14 mouse cellular contexts compared by ENCODE assay signal in the genomic region with DNA sequence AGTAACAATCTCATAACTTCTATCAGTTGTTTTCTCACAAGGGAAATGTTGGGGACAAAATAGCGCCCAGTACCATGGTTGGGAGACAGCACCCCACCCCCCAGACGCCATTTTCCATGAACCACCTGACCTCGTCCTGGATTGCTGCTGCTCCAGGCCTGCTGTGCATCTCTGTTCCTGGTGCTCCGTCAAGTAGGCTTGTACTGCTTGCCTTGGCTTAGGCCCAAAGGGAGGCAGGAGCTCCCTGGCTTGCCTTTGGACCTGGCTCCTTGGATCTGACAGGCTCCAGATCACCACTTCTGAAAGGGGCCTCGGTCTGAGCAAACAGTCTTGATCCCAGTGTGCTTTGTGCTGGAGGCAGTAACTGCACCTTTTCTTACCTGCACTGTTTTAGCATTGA. TPM values are rescaled to one million over a fixed set of nuclear protein-coding genes. Genes with fewer than 3 reads are reported as not detected.
DNase-seq lines count a peak whose midpoint lies in the region; ATAC-seq and TF ChIP-seq lines count a peak whose summit lies in the region.
"Had no signal": no experiment of that assay in that cellular context is flagged by ENCODE, and none has a peak within 500 bp of the region (broad histone marks: within the 10 kb centered on the region; RNA-seq: fewer than 3 reads in every experiment).

No protein-coding gene starts in this region.

- H3K9ac ChIP-seq in kidney, embryonic 15.5 days, result no peak overlapping the region
- H3K9ac ChIP-seq in liver, postnatal 0 days (replicated peaks), result no peak overlapping the region
- no peak overlapping the region for H3K9ac ChIP-seq in forebrain, embryonic 16.5 days (replicated peaks; ENCODE audit: low read depth, low read length)

- no peak for ATAC-seq in kidney, embryonic 15.5 days (replicated peaks; ENCODE audit: low FRiP score)
- ATAC-seq in liver, postnatal 0 days, result no peak
- no peak for ATAC-seq in forebrain, embryonic 16.5 days
- ATAC-seq: activated CD4-positive, CD25-positive, alpha-beta regulatory T cell, adult 4 months had no signal

- no peak for TF ChIP-seq EP300 in liver, postnatal 0 days (IDR thresholded peaks at IDR 0.05; ENCODE audit: low read depth)

- 72% methylated on average over 5 of the region's 5 CpGs for WGBS in kidney, embryonic 15.5 days
- 83% methylated on average over 5 of the region's 5 CpGs for WGBS in heart, embryonic 10.5 days
- 84% methylated on average over 5 of the region's 5 CpGs for WGBS in liver, postnatal 0 days (ENCODE audit: insufficient replicate concordance)
- WGBS in forebrain, embryonic 16.5 days, result 87% methylated on average over 5 of the region's 5 CpGs

- H3K36me3 ChIP-seq in kidney, embryonic 15.5 days, result peaks cover 69% of the 10 kb centered on the region
- peaks cover 70% of the 10 kb centered on the region for H3K36me3 ChIP-seq in heart, embryonic 10.5 days
- H3K36me3 ChIP-seq in liver, postnatal 0 days (replicated peaks; ENCODE audit: insufficient read depth, low read length), result peaks cover 49% of the 10 kb centered on the region
- H3K36me3 ChIP-seq in forebrain, embryonic 16.5 days (ENCODE audit: control insufficient read depth, insufficient read depth), result peaks cover 20% of the 10 kb centered on the region

- no peak overlapping the region for H3K4me2 ChIP-seq in kidney, embryonic 15.5 days
- no peak overlapping the region for H3K4me2 ChIP-seq in liver, postnatal 0 days (ENCODE audit: low read depth, low read length)
- no peak overlapping the region for H3K4me2 ChIP-seq in forebrain, embryonic 16.5 days (ENCODE audit: low read length)

- H3K4me3 ChIP-seq in kidney, embryonic 15.5 days (replicated peaks), result no peak overlapping the region
- no peak overlapping the region for H3K4me3 ChIP-seq in heart, embryonic 10.5 days
- no peak overlapping the region for H3K4me3 ChIP-seq in liver, postnatal 0 days (ENCODE audit: low read depth, low read length)
- no peak overlapping the region for H3K4me3 ChIP-seq in forebrain, embryonic 16.5 days (replicated peaks; ENCODE audit: low read length)
- H3K4me3 ChIP-seq: myocyte had no signal

- H3K9me3 ChIP-seq in kidney, embryonic 15.5 days (replicated peaks), result no peaks in the 10 kb centered on the region
- no peaks in the 10 kb centered on the region for H3K9me3 ChIP-seq in heart, embryonic 10.5 days
- H3K9me3 ChIP-seq in liver, postnatal 0 days (ENCODE audit: low read length), result no peaks in the 10 kb centered on the region
- no peaks in the 10 kb centered on the region for H3K9me3 ChIP-seq in forebrain, embryonic 16.5 days (ENCODE audit: control insufficient read depth, low read length)

- no peak overlapping the region for H3K27ac ChIP-seq in kidney, embryonic 15.5 days
- peak overlapping the region; percentile 22; the same call in 1 of the 2 replicates for H3K27ac ChIP-seq in heart, embryonic 10.5 days
- H3K27ac ChIP-seq in liver, postnatal 0 days (ENCODE audit: low read depth), result no peak overlapping the region
- no peak overlapping the region for H3K27ac ChIP-seq in forebrain, embryonic 16.5 days (ENCODE audit: low read length)

- no peaks in the 10 kb centered on the region for H3K27me3 ChIP-seq in kidney, embryonic 15.5 days
- no peaks in the 10 kb centered on the region for H3K27me3 ChIP-seq in heart, embryonic 10.5 days (ENCODE audit: insufficient read depth, poor library complexity, severe bottlenecking)
- H3K27me3 ChIP-seq in liver, postnatal 0 days (ENCODE audit: insufficient read depth, low read length), result no peaks in the 10 kb centered on the region
- H3K27me3 ChIP-seq in forebrain, embryonic 16.5 days (replicated peaks; ENCODE audit: control insufficient read depth, insufficient read depth, low read length), result no peaks in the 10 kb centered on the region
- H3K27me3 ChIP-seq: CH12.LX had no signal

- DNase-seq in kidney, adult 11 months, result peak; percentile 57
- DNase-seq in heart, embryonic 10.5 days (ENCODE audit: low spot score), result no peak
- DNase-seq in kidney, adult 9 months, result peak; percentile 55
- DNase-seq in lung, postnatal 4 days, result peak; percentile 39 to 77
- DNase-seq in layer of hippocampus, postnatal 25 days (ENCODE audit: extremely low spot score in 1 of 2, low spot score in 1 of 2), result no peak
- DNase-seq in liver, postnatal 0 days, result no peak
- DNase-seq: gastrocnemius, postnatal 25 days; left cerebral cortex, postnatal 4 days; right cerebral cortex, adult 18-20 months had no signal

- peaks cover 23% of the 10 kb centered on the region for H3K4me1 ChIP-seq in kidney, embryonic 15.5 days
- H3K4me1 ChIP-seq in heart, embryonic 10.5 days, result peaks cover 44% of the 10 kb centered on the region
- peaks cover 37% of the 10 kb centered on the region for H3K4me1 ChIP-seq in liver, postnatal 0 days (ENCODE audit: insufficient read depth)
- no peaks in the 10 kb centered on the region for H3K4me1 ChIP-seq in forebrain, embryonic 16.5 days (replicated peaks; ENCODE audit: control insufficient read depth, insufficient read depth, low read length)

- no peak for TF ChIP-seq CTCF in liver, postnatal 0 days (IDR thresholded peaks at IDR 0.05; ENCODE audit: low read depth)

RNA-seq across cellular contexts. Expression of a gene that starts 7.7 kb away (rescaled TPM):
- 142 and 157 TPM in 2 replicates for polyA plus RNA-seq in kidney, embryonic 15.5 days (2015; fragmentation: Nextera tagmentation; extraction: Ambion mirVana)
- 193 and 205 TPM in 2 replicates for polyA plus RNA-seq in heart, embryonic 10.5 days (2016; fragmentation: Nextera tagmentation; extraction: Ambion mirVana)
- 10 to 100 TPM; 45.2 to 55.3 TPM for total RNA-seq in layer of hippocampus, postnatal 25 days (2021)
- polyA plus RNA-seq in liver, postnatal 0 days (2015; fragmentation: Nextera tagmentation; extraction: Ambion mirVana), result 92.7 and 97.5 TPM in 2 replicates
- polyA plus RNA-seq in forebrain, embryonic 16.5 days (2015; fragmentation: Nextera tagmentation; extraction: Ambion mirVana), result 133 and 135 TPM in 2 replicates

RNA-seq across cellular contexts. Expression of a gene that starts 59.4 kb away (rescaled TPM):
- 50.0 and 57.3 TPM in 2 replicates for polyA plus RNA-seq in kidney, embryonic 15.5 days (2015; fragmentation: Nextera tagmentation; extraction: Ambion mirVana)
- 40.3 and 43.8 TPM in 2 replicates for polyA plus RNA-seq in heart, embryonic 10.5 days (2016; fragmentation: Nextera tagmentation; extraction: Ambion mirVana)
- 10 to 100 TPM; 65.6 to 86.5 TPM for total RNA-seq in layer of hippocampus, postnatal 25 days (2021)
- polyA plus RNA-seq in liver, postnatal 0 days (2015; fragmentation: Nextera tagmentation; extraction: Ambion mirVana), result 7.9 and 8.6 TPM in 2 replicates
- polyA plus RNA-seq in forebrain, embryonic 16.5 days (2015; fragmentation: Nextera tagmentation; extraction: Ambion mirVana), result 56.3 and 60.7 TPM in 2 replicates

Comparison
In these comparisons a context has a peak if more than half of its experiments do, and no peak if none do; other contexts are left out.
1. DNase-seq: peak in kidney, adult 11 months (single experiment), kidney, adult 9 months (single experiment) and lung, postnatal 4 days (2 of 2); none in heart, embryonic 10.5 days (single experiment), layer of hippocampus, postnatal 25 days (0 of 2) and liver, postnatal 0 days (single experiment).